Mouse (Mus musculus) E14TG2a.4 (cell line): ENCODE data around the gene Ppard.

ENCODE experiments used
- CTCF ChIP-seq: conservative IDR thresholded peaks from 2 replicates; pipeline ENCODE4 v1.5.1; 2014; ENCODE audit warnings: low read length
- NANOG ChIP-seq: IDR thresholded peaks from 2 replicates; pipeline ENCODE4 v1.6.1; 2014; ENCODE audit warnings: borderline replicate concordance, low read length, mixed read lengths

DNA sequence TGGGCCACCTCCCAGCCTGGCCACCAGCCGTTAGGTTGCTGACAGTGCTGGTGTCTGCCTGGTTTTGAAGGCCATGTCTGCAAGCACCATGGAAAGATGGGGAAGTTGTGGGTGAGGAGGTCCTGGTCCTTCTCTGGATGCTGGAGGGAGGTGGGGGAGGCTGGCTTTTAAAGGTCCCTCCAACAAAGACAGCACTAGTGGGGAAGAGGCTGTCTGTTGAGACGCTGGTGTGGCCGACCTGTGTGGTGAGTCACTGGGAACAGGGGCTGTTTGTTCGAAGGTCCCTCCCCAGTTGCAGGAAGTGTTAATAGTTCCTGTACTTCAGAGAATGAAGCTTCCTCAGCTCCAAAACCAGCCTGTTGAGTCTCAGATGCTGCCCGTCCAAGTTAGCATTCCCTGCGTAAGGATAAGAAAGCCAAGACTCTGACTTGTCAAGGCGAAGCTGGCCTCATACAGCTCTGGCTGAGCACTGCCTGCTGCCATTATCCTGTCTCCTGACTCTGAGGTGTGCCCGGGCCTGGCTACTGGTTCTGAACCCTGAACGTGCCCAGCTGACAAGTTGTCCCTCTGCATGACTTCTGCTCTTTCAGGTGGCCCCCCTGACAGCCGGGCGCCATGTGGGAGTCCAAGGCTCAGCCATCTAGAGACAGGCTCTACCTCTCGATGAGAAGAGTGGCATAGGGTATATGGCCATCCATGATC lies 19.2 kb downstream of the Ppard start:
- no peak for TF ChIP-seq CTCF
- no peak for TF ChIP-seq NANOG
